Mouse (Mus musculus) cortical plate, adult 2 months (tissue): ENCODE measurements around the gene Grifin.

Experiments used
- CTCF ChIP-seq: fragments of 200-500 bp; IDR thresholded peaks from 2 replicates; pipeline ENCODE4 v1.5.1; 2011; ENCODE audit warnings: mild to moderate bottlenecking, control low read depth, low read length; ENCODE audit not compliant: insufficient read depth; ENCODE audit errors: extremely low read depth
- POLR2A ChIP-seq: fragments of 200-500 bp; IDR thresholded peaks from 2 replicates; pipeline ENCODE4 v1.6.1; 2011; ENCODE audit warnings: mild to moderate bottlenecking, low read length, control low read depth; ENCODE audit not compliant: insufficient read depth; ENCODE audit errors: extremely low read depth

DNA sequence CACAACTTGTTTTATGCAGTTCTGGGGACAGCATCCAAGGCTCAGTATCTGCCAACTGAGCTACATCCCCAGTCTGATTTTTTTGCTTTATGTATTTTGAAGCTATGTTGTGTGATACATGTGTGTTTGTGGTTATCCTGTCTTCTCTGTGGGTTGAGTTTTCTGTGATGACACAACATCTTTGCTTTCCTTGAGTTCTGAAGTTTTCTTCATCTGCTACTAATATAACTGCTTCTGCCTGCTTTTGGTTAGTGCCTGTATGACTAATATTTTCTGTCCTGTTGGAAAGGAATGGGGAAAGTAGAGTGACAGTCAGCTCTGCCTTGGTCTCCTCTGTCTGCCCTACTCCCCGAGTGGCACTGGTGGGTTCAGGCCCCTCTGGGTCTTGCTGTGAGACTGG is 43.7 kb downstream of the Grifin start:
- TF ChIP-seq CTCF (no peak), POLR2A (no peak)
